Mouse (Mus musculus): ENCODE measurements at regions not wholly inside any gene's neighbourhood (a gene's known extent, or its start where the extent isn't known, plus 50 kb on each side); places are given as distances from the start of the nearest gene placed in this dataset.

DNA sequence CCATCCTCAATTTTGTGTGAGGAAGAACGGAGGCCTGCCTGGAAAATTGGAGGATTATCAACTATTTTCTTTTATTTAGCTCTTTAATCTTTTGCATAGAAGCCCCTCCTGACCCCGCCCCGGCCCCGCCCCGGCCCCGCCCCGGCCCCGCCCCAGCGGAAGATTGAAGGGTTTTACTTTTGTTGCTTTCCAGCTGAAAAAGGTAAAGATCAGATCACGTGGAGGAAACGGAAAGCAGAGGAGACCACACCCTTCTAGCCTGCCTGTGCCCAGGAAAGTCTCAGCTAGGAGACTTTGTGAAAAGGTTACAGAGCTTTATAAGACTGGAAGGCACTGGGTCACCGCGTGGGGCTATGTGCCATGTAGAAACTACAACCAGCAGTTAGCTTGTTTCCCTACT lies 186.5 kb upstream of the Ccdc122 start:
- TF ChIP-seq POLR2A (IDR thresholded peaks at IDR 0.05; ENCODE audit: extremely low read depth, insufficient read depth, low read length), result no peak
- TF ChIP-seq CTCF (IDR thresholded peaks at IDR 0.05; ENCODE audit: extremely low read depth, insufficient read depth, low read length), result no peak
